Mouse (Mus musculus) kidney, adult 2 months (tissue): Measurements from ENCODE around the gene Mogat1.

ENCODE experiments used
- CTCF ChIP-seq: fragments of 200-500 bp; conservative IDR thresholded peaks from 2 replicates; pipeline ENCODE4 v1.5.1; 2011; ENCODE audit warnings: low read depth, mild to moderate bottlenecking, control low read depth, low read length, moderate library complexity, mixed read lengths; ENCODE audit not compliant: insufficient read depth, insufficient read length
- POLR2A ChIP-seq: fragments of 200-500 bp; IDR thresholded peaks from one replicate; pipeline ENCODE4 v1.6.1; 2011; ENCODE audit warnings: low read depth, low read length, control low read depth

DNA sequence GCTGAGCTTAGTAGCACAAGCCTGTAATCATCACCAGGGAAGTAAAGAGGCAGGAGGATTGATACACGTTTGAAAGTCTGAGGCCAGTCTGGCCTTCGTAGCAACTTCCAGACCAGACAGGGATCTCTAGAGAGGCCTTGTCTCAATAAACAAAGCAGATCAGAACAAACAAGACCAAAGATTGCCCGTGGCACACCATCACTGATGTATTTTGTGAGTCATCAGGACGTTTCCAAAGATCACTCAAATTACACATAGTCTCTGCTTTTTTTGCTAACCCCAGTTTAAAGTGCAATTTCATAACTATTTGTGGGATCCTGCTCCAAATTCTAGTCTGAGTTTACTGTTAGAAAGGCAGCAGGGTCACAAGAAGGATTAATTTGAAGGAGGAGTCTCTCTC is 76.2 kb downstream of the Mogat1 start:
- TF ChIP-seq CTCF = no peak
- TF ChIP-seq POLR2A = no peak
